Mouse (Mus musculus) brain, embryonic 14.5 days (tissue): ENCODE results near the gene Il17rd.

Experiments used
- CTCF ChIP-seq: fragments of 200-500 bp; IDR thresholded peaks from 2 replicates; pipeline ENCODE4 v1.5.1; 2012; ENCODE audit warnings: inconsistent platforms, mild to moderate bottlenecking, moderate library complexity, borderline replicate concordance; ENCODE audit not compliant: insufficient read depth, insufficient read length; ENCODE audit errors: extremely low read depth
- POLR2A ChIP-seq: fragments of 200-500 bp; IDR thresholded peaks from 2 replicates; pipeline ENCODE4 v1.6.1; 2012; ENCODE audit warnings: mild to moderate bottlenecking, inconsistent platforms, borderline replicate concordance; ENCODE audit not compliant: poor library complexity, insufficient read depth, insufficient read length, severe bottlenecking; ENCODE audit errors: extremely low read depth

DNA sequence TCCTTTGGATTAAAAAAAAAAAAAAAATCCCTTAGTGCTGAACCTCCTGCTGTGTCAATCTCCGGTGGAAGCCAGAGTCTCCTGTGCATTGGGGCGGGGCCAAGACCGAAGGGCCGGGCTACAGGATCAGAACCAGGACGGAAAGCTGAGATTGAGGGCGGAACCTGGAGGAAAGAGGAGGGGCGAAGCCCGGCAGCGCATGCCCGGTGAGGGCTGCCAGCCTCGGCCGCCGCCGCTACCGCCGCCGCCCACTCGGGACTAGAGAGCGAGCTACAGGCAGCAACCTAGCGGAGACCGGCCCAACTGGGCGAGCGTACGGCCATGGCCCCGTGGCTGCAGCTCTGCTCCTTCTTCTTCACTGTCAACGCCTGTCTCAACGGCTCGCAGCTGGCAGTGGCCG lies at the start of gene Il17rd:
- TF ChIP-seq POLR2A (peak; percentile 71), CTCF (no peak)
